Comparison of ENCODE assay signal across 10 mouse cellular contexts in genomic region chr6:65584870-65585332, GRCm38 (mm10). TPM values are rescaled to one million over a fixed set of nuclear protein-coding genes. Genes with fewer than 3 reads are reported as not detected.
DNase-seq lines count a peak whose midpoint lies in the region; ATAC-seq lines count a peak whose summit lies in the region.
"Had no signal": no experiment of that assay in that cellular context is flagged by ENCODE, and none has a peak within 500 bp of the region (broad histone marks: within the 10 kb centered on the region; RNA-seq: fewer than 3 reads in every experiment).

No protein-coding gene starts in this region.

- H3K9me3 ChIP-seq in stomach, embryonic 14.5 days (ENCODE audit: control insufficient read depth, low read depth, low read length), result no peaks in the 10 kb centered on the region

- H3K4me2 ChIP-seq in stomach, embryonic 14.5 days (replicated peaks; ENCODE audit: low read depth, low read length), result no peak overlapping the region

- 0 out of 2 replicates have a peak, but pooled peaks have one; percentile 37 for ATAC-seq in stomach, embryonic 14.5 days (ENCODE audit: insufficient number of reproducible peaks, insufficient read depth, low FRiP score, low read depth)

- H3K36me3 ChIP-seq in stomach, embryonic 14.5 days (ENCODE audit: control insufficient read depth, insufficient read depth, low read length), result no peaks in the 10 kb centered on the region

- H3K9ac ChIP-seq in stomach, embryonic 14.5 days (replicated peaks; ENCODE audit: low read depth, low read length), result no peak overlapping the region

- no peaks in the 10 kb centered on the region for H3K27me3 ChIP-seq in stomach, embryonic 14.5 days (ENCODE audit: control insufficient read depth, insufficient read depth, low read length)

- H3K4me1 ChIP-seq in stomach, embryonic 14.5 days (ENCODE audit: control insufficient read depth, insufficient read depth, low read length), result no peaks in the 10 kb centered on the region

- no peak overlapping the region for H3K4me3 ChIP-seq in stomach, embryonic 14.5 days (ENCODE audit: low read depth, low read length)

- no peak overlapping the region for H3K27ac ChIP-seq in stomach, embryonic 14.5 days (ENCODE audit: low read length)

- DNase-seq in cerebellum, postnatal 10 days, result peak; percentile 58 to 65
- DNase-seq in cerebellum, adult 18-20 months, result no peak
- peak; percentile 80 for DNase-seq in brain, adult 2 months (ENCODE audit: low read depth, low spot score)
- peak; percentile 78 for DNase-seq in heart, postnatal 4 days
- peak; percentile 43 for DNase-seq in left cerebral cortex, postnatal 4 days
- no peak for DNase-seq in kidney, adult 8-10 months
- no peak for DNase-seq in c-Kit-positive CD71-positive TER-119-positive erythroid progenitor cells, embryonic 14.5 days (ENCODE audit: low spot score)

- intact Hi-C loops in left cerebral cortex, postnatal 4 days (cut with DNase I), result no loop called here

- WGBS in stomach, embryonic 14.5 days, result 45% methylated on average over 4 of the region's 4 CpGs

RNA-seq across cellular contexts. Expression of gene Tnip3, which starts 59.8 kb away (rescaled TPM):
- total RNA-seq in heart, postnatal 4 days (2021), result 1 to 10 TPM; 1.4 to 1.8 TPM
- not detected for total RNA-seq in left cerebral cortex, postnatal 4 days (2021)
- polyA plus RNA-seq in stomach, embryonic 14.5 days (2014; fragmentation: Nextera tagmentation; extraction: Ambion mirVana), result not detected in 2 replicates
- polyA plus RNA-seq: embryonic facial prominence, embryonic 11.5 days; liver, adult 2 months had no signal

Comparison
In these comparisons a context has a peak if more than half of its experiments do, and no peak if none do; other contexts are left out.
1. DNase-seq: peak in cerebellum, postnatal 10 days (2 of 2), brain, adult 2 months (single experiment), heart, postnatal 4 days (single experiment) and left cerebral cortex, postnatal 4 days (single experiment); none in cerebellum, adult 18-20 months (0 of 2), kidney, adult 8-10 months (0 of 2) and c-Kit-positive CD71-positive TER-119-positive erythroid progenitor cells, embryonic 14.5 days (single experiment).